Mouse (Mus musculus) liver, postnatal 0 days (tissue): ENCODE results near the gene Cfl1.
A peak's percentile ranks its signal among the peaks of the same experiment; 100 is the strongest.

ENCODE experiments used
- CTCF ChIP-seq: sonication (generic); IDR thresholded peaks from 2 replicates; pipeline ENCODE4 v1.5.1; 2016; ENCODE audit warnings: antibody characterized with exemption, low read depth
- EP300 ChIP-seq: IDR thresholded peaks from 2 replicates; pipeline ENCODE4 v1.6.1; 2016; ENCODE audit warnings: antibody characterized with exemption, low read depth, mild to moderate bottlenecking

- peak; percentile 23 for TF ChIP-seq CTCF
- no peak for TF ChIP-seq EP300
Measured at GRCm38 (mm10) chr19:5456922-5457745, 33.1 kb upstream of the Cfl1 start.
